Mouse (Mus musculus) MEL (cell line): ENCODE measurements around the gene Sult2b1. TPM values are rescaled to one million over a fixed set of nuclear protein-coding genes. Genes with fewer than 3 reads are reported as not detected.

Source experiments
- DNase-seq: peaks from one replicate; pipeline ENCODE4 v3.0.0; 2011; ENCODE audit warnings: low read depth, low spot score
- H3K27ac ChIP-seq: 2 replicates; pipeline ENCODE4 v1.5.1; 2012; ENCODE audit warnings: low read depth, mild to moderate bottlenecking, control low read depth, low read length, moderate library complexity; ENCODE audit not compliant: control insufficient read depth
- H3K27me3 ChIP-seq, 2 experiments: fragments of 150-350 bp in 1 of 2; sonication (generic) in 1 of 2; 2 replicates each; pipeline ENCODE4 v1.6.1; 2012; ENCODE audit warnings: low read length in 2 of 2, mild to moderate bottlenecking in 2 of 2, improper control_type of control experiment in 1 of 2, moderate library complexity in 1 of 2; ENCODE audit not compliant: insufficient read depth in 2 of 2, control insufficient read depth in 1 of 2
- H3K36me3 ChIP-seq, 2 experiments: 2 replicates each; pipeline ENCODE4 v1.6.1; 2012 to 2014; ENCODE audit warnings: low read length in 2 of 2, improper control_type of control experiment in 1 of 2, inconsistent platforms in 1 of 2, mild to moderate bottlenecking in 1 of 2; ENCODE audit not compliant: insufficient read depth in 2 of 2, control insufficient read depth in 1 of 2
- H3K4me1 ChIP-seq, 2 experiments: fragments of 150-350 bp in 1 of 2; sonication (generic) in 1 of 2; 2 replicates each; pipeline ENCODE4 v1.6.1; 2012; ENCODE audit warnings: low read length in 2 of 2, improper control_type of control experiment in 1 of 2, mild to moderate bottlenecking in 1 of 2; ENCODE audit not compliant: insufficient read depth in 2 of 2, control insufficient read depth in 1 of 2
- H3K4me3 ChIP-seq, 2 experiments: fragments of 150-350 bp in 1 of 2; sonication (generic) in 1 of 2; 2 replicates each; pipeline ENCODE4 v1.5.1; 2012; ENCODE audit warnings: low read depth in 2 of 2, low read length in 2 of 2, mild to moderate bottlenecking in 2 of 2, moderate library complexity in 2 of 2, control low read depth in 1 of 2, improper control_type of control experiment in 1 of 2; ENCODE audit not compliant: control insufficient read depth in 1 of 2, insufficient read depth in 1 of 2
- H3K79me2 ChIP-seq: 2 replicates; pipeline ENCODE4 v1.6.1; 2012; ENCODE audit warnings: mild to moderate bottlenecking, low read length, moderate library complexity; ENCODE audit not compliant: control insufficient read depth, poor library complexity, insufficient read depth
- H3K9ac ChIP-seq: 2 replicates; pipeline ENCODE4 v1.6.1; 2012; ENCODE audit warnings: low read depth, mild to moderate bottlenecking, control low read depth, low read length, moderate library complexity; ENCODE audit not compliant: control insufficient read depth, poor library complexity, severe bottlenecking
- H3K9me3 ChIP-seq: fragments of 150-350 bp; sonication (generic); replicated peaks from 2 replicates; pipeline ENCODE4 v1.6.1; 2012; ENCODE audit warnings: mild to moderate bottlenecking, low read length, improper control_type of control experiment, moderate library complexity; ENCODE audit not compliant: insufficient read depth
- CHD2 ChIP-seq: IDR thresholded peaks from 2 replicates; pipeline ENCODE4 v1.6.1; 2011; ENCODE audit warnings: low read length, improper control_type of control experiment
- ELF1 ChIP-seq: IDR thresholded peaks from 2 replicates; pipeline ENCODE4 v1.6.1; 2014; ENCODE audit warnings: low read depth, mild to moderate bottlenecking, inconsistent platforms, low read length, improper control_type of control experiment, moderate library complexity
- GABPA ChIP-seq: IDR thresholded peaks from 2 replicates; pipeline ENCODE4 v1.6.1; 2012; ENCODE audit warnings: low read depth, mild to moderate bottlenecking, inconsistent platforms, low read length, improper control_type of control experiment, moderate library complexity
- GATA1 ChIP-seq: IDR thresholded peaks from 2 replicates; pipeline ENCODE4 v1.6.1; 2011; ENCODE audit warnings: low read depth, low read length, improper control_type of control experiment
- HCFC1 ChIP-seq: IDR thresholded peaks from 2 replicates; pipeline ENCODE4 v1.6.1; 2012; ENCODE audit warnings: low read depth, mild to moderate bottlenecking, inconsistent platforms, low read length, improper control_type of control experiment, moderate library complexity
- JUND ChIP-seq: IDR thresholded peaks from 2 replicates; pipeline ENCODE4 v1.6.1; 2011; ENCODE audit warnings: low read depth, mild to moderate bottlenecking, improper control_type of control experiment, low read length
- KAT2A ChIP-seq: conservative IDR thresholded peaks from 2 replicates; pipeline ENCODE4 v1.6.1; 2012; ENCODE audit warnings: low read depth, low read length, improper control_type of control experiment, inconsistent platforms
- MEF2A ChIP-seq: IDR thresholded peaks from 2 replicates; pipeline ENCODE4 v1.6.1; 2014; ENCODE audit warnings: low read depth, mild to moderate bottlenecking, inconsistent platforms, low read length, improper control_type of control experiment; ENCODE audit not compliant: poor library complexity, insufficient replicate concordance, severe bottlenecking; ENCODE audit errors: extremely low read depth
- MXI1 ChIP-seq: IDR thresholded peaks from 2 replicates; pipeline ENCODE4 v1.6.1; 2011; ENCODE audit warnings: mild to moderate bottlenecking, low read depth, low read length, improper control_type of control experiment
- MYC ChIP-seq: IDR thresholded peaks from 2 replicates; pipeline ENCODE4 v1.6.1; 2011; ENCODE audit warnings: low read depth, mild to moderate bottlenecking, low read length, improper control_type of control experiment, moderate library complexity
- POLR2A ChIP-seq, 2 experiments: IDR thresholded peaks; 2 replicates each; pipeline ENCODE4 v1.6.1; 2011 to 2012; ENCODE audit warnings: low read length in 2 of 2, mild to moderate bottlenecking in 2 of 2, control low read depth in 1 of 2, improper control_type of control experiment in 1 of 2, low read depth in 1 of 2, moderate library complexity in 1 of 2; ENCODE audit not compliant: control insufficient read depth in 1 of 2, insufficient read depth in 1 of 2, poor library complexity in 1 of 2
- POLR2AphosphoS2 ChIP-seq: IDR thresholded peaks from 2 replicates; pipeline ENCODE4 v1.6.1; 2011; ENCODE audit warnings: low read length, improper control_type of control experiment
- RAD21 ChIP-seq: IDR thresholded peaks from 2 replicates; pipeline ENCODE4 v1.6.1; 2011; ENCODE audit warnings: mild to moderate bottlenecking, low read depth, low read length, improper control_type of control experiment
- RCOR1 ChIP-seq: IDR thresholded peaks from 2 replicates; pipeline ENCODE4 v1.6.1; 2012; ENCODE audit warnings: low read depth, mild to moderate bottlenecking, inconsistent platforms, low read length, improper control_type of control experiment
- SIN3A ChIP-seq: IDR thresholded peaks from 2 replicates; pipeline ENCODE4 v1.6.1; 2012; ENCODE audit warnings: low read length, improper control_type of control experiment, inconsistent platforms
- SMC3 ChIP-seq: IDR thresholded peaks from 2 replicates; pipeline ENCODE4 v1.6.1; 2011; ENCODE audit warnings: low read depth, low read length, improper control_type of control experiment
- TAL1 ChIP-seq: IDR thresholded peaks from 2 replicates; pipeline ENCODE4 v1.6.1; 2012; ENCODE audit warnings: mild to moderate bottlenecking, inconsistent platforms, low read length, moderate library complexity, mixed read lengths
- UBTF ChIP-seq: IDR thresholded peaks from 2 replicates; pipeline ENCODE4 v1.6.1; 2012; ENCODE audit warnings: low read depth, mild to moderate bottlenecking, inconsistent platforms, low read length, improper control_type of control experiment, moderate library complexity, borderline replicate concordance; ENCODE audit not compliant: insufficient read depth
- USF2 ChIP-seq, 2 experiments: IDR thresholded peaks; 2 replicates each; pipeline ENCODE4 v1.6.1; 2011 to 2012; ENCODE audit warnings: improper control_type of control experiment in 2 of 2, low read length in 2 of 2, borderline replicate concordance in 1 of 2, inconsistent platforms in 1 of 2, low read depth in 1 of 2, mild to moderate bottlenecking in 1 of 2; ENCODE audit not compliant: insufficient read depth in 1 of 2
- ZKSCAN1 ChIP-seq: IDR thresholded peaks from 2 replicates; pipeline ENCODE4 v1.6.1; 2012; ENCODE audit warnings: low read depth, mild to moderate bottlenecking, inconsistent platforms, low read length, improper control_type of control experiment, moderate library complexity
- ZMIZ1 ChIP-seq: IDR thresholded peaks from 2 replicates; pipeline ENCODE4 v1.6.1; 2012; ENCODE audit warnings: low read depth, mild to moderate bottlenecking, inconsistent platforms, low read length, improper control_type of control experiment, moderate library complexity
- polyA plus RNA-seq, 2 experiments: library from polyadenylated mRNA; stranded (reverse) in 1 of 2; unstranded in 1 of 2; fragments of >175 nt in 1 of 2; fragments of >200 nt in 1 of 2; gene quantifications; 2 replicates each; pipeline versions ENCODE4 v1.2.1 to v1.2.4; 2012; ENCODE audit warnings: low replicate concordance in 2 of 2, low read depth in 1 of 2; ENCODE audit not compliant: insufficient read length in 2 of 2, insufficient read depth in 1 of 2, missing spikeins in 1 of 2
- total RNA-seq: library from RNA; depleted of rRNA; stranded (reverse); fragments of 300-350 nt; gene quantifications from 2 replicates; pipeline ENCODE4 v1.2.3, GENCODE M21; 2012

Sult2b1 gene
- total and polyA plus RNA-seq, 3 experiments = 0.08 to 0.47 TPM; not detected in 1

GRCm38 (mm10) chr7:45824598-45824997 is 40.1 kb upstream of the Sult2b1 start, which contains the start of gene Kcnj14:
Gene Kcnj14, minus strand, starts transcription at chr7:45824782.
- H3K9ac ChIP-seq = no peak within 1 kb of the TSS
- no peak within 1 kb of the TSS for H3K4me3 ChIP-seq
- no peak for DNase-seq
- H3K36me3 ChIP-seq = peaks cover 6 to 8% of the 10 kb centered on the region in 2 experiments
- H3K4me1 ChIP-seq = peaks cover 0 to 3% of the 10 kb centered on the region in 2 experiments; a peak in 2 of 4 replicates
- no peak for TF ChIP-seq UBTF
- TF ChIP-seq POLR2AphosphoS2 = no peak
- TF ChIP-seq JUND = no peak
- no peak for TF ChIP-seq SIN3A
- H3K79me2 ChIP-seq = peaks cover 12% of the 10 kb centered on the region
- H3K27ac ChIP-seq = no peak within 1 kb of the TSS
- no peaks in the 10 kb centered on the region for H3K27me3 ChIP-seq
- no peaks in the 10 kb centered on the region for H3K9me3 ChIP-seq

GRCm38 (mm10) chr7:45820913-45821312 is 36.4 kb upstream of the Sult2b1 start:
- Histone ChIP-seq H3K36me3 (peaks cover 0 to 4% of the 10 kb centered on the region in 2 experiments; a peak in 2 of 4 replicates), H3K27ac (no peak overlapping the region), H3K9me3 (no peaks in the 10 kb centered on the region), H3K79me2 (no peaks in the 10 kb centered on the region), H3K9ac (no peak overlapping the region), H3K4me1 (no peaks in the 10 kb centered on the region), H3K4me3 (no peak overlapping the region), H3K27me3 (no peaks in the 10 kb centered on the region)
- TF ChIP-seq MYC (no peak), TAL1 (no peak), MEF2A (no peak), POLR2A (IDR thresholded peaks at IDR 0.05; ENCODE audit: control insufficient read depth in 1 of 2, insufficient read depth in 1 of 2, low read depth in 1 of 2, low read length in 2 of 2, poor library complexity in 1 of 2) (no peak), RCOR1 (no peak), GATA1 (no peak), USF2 (IDR thresholded peaks at IDR 0.05; ENCODE audit: borderline replicate concordance in 1 of 2, insufficient read depth in 1 of 2, low read depth in 1 of 2, low read length in 2 of 2) (no peak), GABPA (no peak)
- DNase-seq = no peak

GRCm38 (mm10) chr7:45819843-45820242 is 35.4 kb upstream of the Sult2b1 start:
- Histone ChIP-seq H3K36me3 (no peaks in the 10 kb centered on the region; a peak in 1 of 4 replicates), H3K9ac (no peak overlapping the region), H3K27ac (no peak overlapping the region), H3K4me3 (no peak overlapping the region), H3K79me2 (no peaks in the 10 kb centered on the region), H3K4me1 (peaks cover 0 to 3% of the 10 kb centered on the region in 2 experiments; a peak in 1 of 4 replicates), H3K9me3 (no peaks in the 10 kb centered on the region), H3K27me3 (no peaks in the 10 kb centered on the region)
- no peak for DNase-seq
- TF ChIP-seq KAT2A (no peak), RAD21 (no peak), ZKSCAN1 (no peak), ZMIZ1 (no peak), CHD2 (no peak), ELF1 (no peak), SMC3 (no peak), HCFC1 (no peak), MYC (no peak), MXI1 (no peak), MEF2A (no peak)
